Mouse (Mus musculus) heart, embryonic 15.5 days (tissue): ENCODE measurements at regions not wholly inside any gene's neighbourhood (a gene's known extent, or its start where the extent isn't known, plus 50 kb on each side); places are given as distances from the start of the nearest gene placed in this dataset.

ENCODE experiments used
- ATAC-seq: fragments of 200-750 bp; cut with Nextera tagmentation; replicated peaks from 2 replicates; pipeline ENCODE4 v1.8.0; 2017; ENCODE audit warnings: low read depth, moderate TSS enrichment; ENCODE audit not compliant: insufficient number of reproducible peaks, insufficient read depth, low FRiP score
- H3K27ac ChIP-seq: fragments of 300-500 bp; sonication (generic); 2 replicates; pipeline ENCODE4 v1.5.1; 2015; ENCODE audit warnings: mild to moderate bottlenecking, inconsistent platforms
- H3K27me3 ChIP-seq: fragments of 300-500 bp; sonication (generic); 2 replicates; pipeline ENCODE4 v1.6.1; 2015; ENCODE audit warnings: inconsistent platforms
- H3K36me3 ChIP-seq: fragments of 300-500 bp; sonication (generic); 2 replicates; pipeline ENCODE4 v1.6.1; 2015; ENCODE audit warnings: mild to moderate bottlenecking, inconsistent platforms
- H3K4me1 ChIP-seq: fragments of 300-500 bp; sonication (generic); replicated peaks from 2 replicates; pipeline ENCODE4 v1.6.1; 2015; ENCODE audit warnings: inconsistent platforms
- H3K4me2 ChIP-seq: fragments of 300-500 bp; sonication (generic); 2 replicates; pipeline ENCODE4 v1.6.1; 2015; ENCODE audit warnings: inconsistent platforms, mild to moderate bottlenecking, moderate library complexity
- H3K4me3 ChIP-seq: fragments of 300-500 bp; sonication (generic); 2 replicates; pipeline ENCODE4 v1.5.1; 2015; ENCODE audit warnings: mild to moderate bottlenecking, inconsistent platforms
- H3K9ac ChIP-seq: fragments of 300-500 bp; sonication (generic); 2 replicates; pipeline ENCODE4 v1.6.1; 2015; ENCODE audit warnings: mild to moderate bottlenecking, inconsistent platforms
- H3K9me3 ChIP-seq: fragments of 300-500 bp; sonication (generic); replicated peaks from 2 replicates; pipeline ENCODE4 v1.6.1; 2016; ENCODE audit warnings: inconsistent platforms
- WGBS: fragments of 180-500 bp; shearing (Covaris S2); methylation state at CpG from one replicate; pipeline ENCODE4 v1.1.7; 2015; ENCODE audit warnings: mixed read lengths; 5-methylcytosine and 5-hydroxymethylcytosine counted together

DNA sequence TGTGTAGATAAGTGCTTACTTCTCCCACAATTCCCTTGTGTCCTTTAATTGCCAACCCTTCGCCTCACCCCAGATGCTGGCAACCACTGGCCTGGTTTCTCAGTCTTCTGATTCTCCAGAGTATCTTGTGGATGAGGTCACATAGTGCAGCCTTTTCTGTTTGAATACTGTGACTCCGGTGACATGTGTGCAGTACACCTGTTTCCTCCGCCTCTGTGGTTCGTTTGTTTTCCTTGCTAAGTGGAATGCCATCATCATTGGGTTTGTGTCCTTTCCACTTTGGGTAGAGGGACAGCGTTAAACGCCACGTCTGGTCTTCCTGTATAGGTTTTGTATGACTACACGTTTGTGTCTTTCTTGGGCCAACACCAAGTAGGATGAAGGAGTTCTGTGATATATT is 224.9 kb downstream of the Pmp22 start:
- H3K9ac ChIP-seq = no peak overlapping the region
- ATAC-seq = no peak
- no peak overlapping the region for H3K4me2 ChIP-seq
- no peaks in the 10 kb centered on the region for H3K36me3 ChIP-seq
- 74% methylated on average over 8 of the region's 8 CpGs for WGBS
- peaks cover 9% of the 10 kb centered on the region for H3K4me1 ChIP-seq
- no peaks in the 10 kb centered on the region for H3K9me3 ChIP-seq
- no peak overlapping the region for H3K27ac ChIP-seq
- H3K27me3 ChIP-seq = no peaks in the 10 kb centered on the region
- H3K4me3 ChIP-seq = no peak overlapping the region

DNA sequence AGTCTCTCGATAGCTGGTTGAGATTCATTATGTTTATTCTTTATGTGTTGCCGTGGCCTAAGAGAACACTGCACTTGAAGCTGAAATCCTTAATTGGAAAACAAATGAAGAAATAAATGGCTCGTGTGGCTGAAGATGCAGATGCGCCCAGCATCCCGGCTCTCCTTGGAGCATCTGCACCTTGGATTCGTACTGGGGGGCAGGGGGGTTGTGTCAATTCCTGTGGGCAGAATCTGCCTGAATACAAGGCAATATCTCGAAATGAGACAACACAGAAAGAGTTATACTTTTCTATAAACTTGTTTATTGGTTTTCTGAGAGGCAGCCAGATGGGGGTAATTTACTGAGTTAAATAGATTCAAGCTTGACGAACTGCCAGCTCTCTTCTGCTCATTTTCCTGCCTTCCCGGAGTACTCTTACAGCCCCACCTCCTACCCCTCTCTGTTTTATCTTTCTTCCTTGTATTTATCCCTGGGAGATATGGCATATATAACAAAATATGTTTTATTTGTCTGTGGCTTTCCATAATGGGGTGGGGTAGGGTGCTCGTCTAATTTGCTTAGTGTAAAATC is 229.1 kb downstream of the Pmp22 start:
- Histone ChIP-seq H3K27me3 (no peaks in the 10 kb centered on the region), H3K9me3 (no peaks in the 10 kb centered on the region), H3K36me3 (no peaks in the 10 kb centered on the region), H3K4me2 (no peak overlapping the region), H3K27ac (no peak overlapping the region), H3K4me1 (no peaks in the 10 kb centered on the region; the same call in 1 of the 2 replicates), H3K9ac (no peak overlapping the region), H3K4me3 (no peak overlapping the region)
- ATAC-seq = no peak
- WGBS = 78% methylated on average over 10 of the region's 10 CpGs

DNA sequence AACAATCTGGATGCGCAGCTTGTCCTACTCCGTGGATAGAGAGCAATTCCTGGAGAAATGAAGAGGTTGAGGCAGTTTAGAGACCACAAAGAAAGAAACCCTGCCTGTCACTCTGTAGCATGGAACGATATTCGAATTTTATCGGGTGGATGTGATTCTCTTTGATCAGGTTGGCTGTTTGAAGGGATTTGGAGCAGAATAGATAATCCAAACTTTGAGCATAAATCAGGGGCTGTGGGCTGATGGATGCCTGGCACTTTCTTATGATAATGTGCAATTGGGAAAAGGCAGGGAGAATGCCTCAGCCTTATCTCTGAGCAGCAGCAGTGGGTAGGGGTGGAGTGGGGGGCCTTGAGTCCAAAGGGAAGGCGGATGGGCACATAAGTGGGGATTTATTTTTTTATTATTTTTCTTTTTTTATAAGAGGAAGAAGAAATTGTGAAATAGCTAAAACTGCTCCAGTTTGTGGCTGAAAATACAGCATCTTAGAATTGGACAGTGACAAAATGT is 239.0 kb downstream of the Pmp22 start:
- no peaks in the 10 kb centered on the region for H3K36me3 ChIP-seq

DNA sequence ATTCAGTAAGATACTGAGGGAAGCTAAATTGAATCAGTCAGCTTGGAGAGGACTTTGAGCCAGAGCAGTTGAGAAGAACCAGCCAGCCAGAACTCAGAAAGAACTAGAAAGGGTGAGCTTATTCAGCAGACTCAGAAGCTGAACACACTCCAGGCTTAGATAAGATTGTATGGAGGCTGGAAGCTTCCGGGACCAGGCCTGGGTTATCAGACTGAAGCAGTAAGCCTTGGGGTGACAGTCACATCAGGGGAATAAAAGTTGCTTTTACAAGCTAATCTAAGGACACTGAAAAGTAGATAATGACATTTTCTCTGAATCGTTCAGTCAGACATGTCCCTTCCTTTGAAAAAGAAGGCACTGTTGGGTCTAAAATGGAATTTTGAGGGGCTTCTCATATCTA is 240.7 kb downstream of the Pmp22 start:
- no peak overlapping the region for H3K4me2 ChIP-seq
- H3K9ac ChIP-seq = no peak overlapping the region
- no peak for ATAC-seq
- no peaks in the 10 kb centered on the region for H3K4me1 ChIP-seq
- WGBS = 37% methylated on average over 2 of the region's 2 CpGs
- H3K4me3 ChIP-seq = no peak overlapping the region
- H3K27me3 ChIP-seq = no peaks in the 10 kb centered on the region
- H3K27ac ChIP-seq = no peak overlapping the region
- no peaks in the 10 kb centered on the region for H3K36me3 ChIP-seq
- no peaks in the 10 kb centered on the region for H3K9me3 ChIP-seq

More for the DNA sequence above, 239.0 kb downstream of the Pmp22 start:
- Histone ChIP-seq H3K9ac (no peak overlapping the region), H3K4me1 (no peaks in the 10 kb centered on the region), H3K27ac (no peak overlapping the region), H3K27me3 (no peaks in the 10 kb centered on the region), H3K4me2 (no peak overlapping the region), H3K9me3 (no peaks in the 10 kb centered on the region), H3K4me3 (no peak overlapping the region)
- 77% methylated on average over 6 of the region's 6 CpGs for WGBS
- ATAC-seq = no peak

DNA sequence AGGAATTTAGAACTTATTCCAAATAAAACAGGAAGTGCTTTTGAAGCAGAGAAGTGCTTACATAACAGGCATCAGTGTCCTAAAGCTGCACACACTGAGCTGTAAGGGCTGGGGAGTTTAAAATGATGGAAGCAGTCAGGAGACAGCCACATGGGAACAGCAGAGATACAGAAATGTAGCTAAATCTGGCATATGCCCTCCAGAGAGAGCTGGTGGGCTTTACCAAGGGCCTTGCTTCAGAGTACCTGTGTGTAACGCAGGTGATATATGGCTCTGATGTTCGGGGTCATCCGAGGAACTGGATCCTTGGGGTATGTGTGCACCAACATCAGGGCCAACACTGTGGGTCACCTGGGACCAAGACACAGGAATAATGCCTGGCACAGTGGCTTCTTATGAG is 247.5 kb downstream of the Pmp22 start:
- Histone ChIP-seq H3K4me3 (no peak overlapping the region), H3K27me3 (no peaks in the 10 kb centered on the region), H3K4me1 (peaks cover 4% of the 10 kb centered on the region), H3K36me3 (no peaks in the 10 kb centered on the region), H3K4me2 (no peak overlapping the region), H3K27ac (0 out of 2 replicates have a peak overlapping the region, but pooled peaks have one; percentile 20), H3K9me3 (no peaks in the 10 kb centered on the region), H3K9ac (no peak overlapping the region)
- WGBS = 95% methylated on average over 3 of the region's 3 CpGs
- no peak for ATAC-seq

DNA sequence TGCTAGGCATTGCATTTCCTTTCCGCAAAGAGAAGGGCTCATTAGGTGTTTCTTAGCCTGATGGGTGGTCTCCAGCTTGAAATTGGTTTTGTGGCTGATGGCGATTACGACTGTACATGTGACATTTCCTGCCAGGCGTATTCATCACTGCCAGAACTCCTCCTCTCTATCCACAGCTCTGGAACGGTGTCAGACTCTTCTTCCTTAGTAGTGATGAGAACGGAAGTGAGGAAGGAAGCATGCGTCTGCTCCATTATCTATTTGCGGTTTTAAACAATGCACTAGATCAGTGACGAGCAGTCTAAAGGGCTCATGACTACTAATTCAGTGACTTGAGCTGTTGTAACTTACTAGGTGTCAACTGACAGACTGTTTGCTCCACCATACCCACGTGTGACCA is 248.2 kb downstream of the Pmp22 start:
- H3K4me3 ChIP-seq = no peak overlapping the region

DNA sequence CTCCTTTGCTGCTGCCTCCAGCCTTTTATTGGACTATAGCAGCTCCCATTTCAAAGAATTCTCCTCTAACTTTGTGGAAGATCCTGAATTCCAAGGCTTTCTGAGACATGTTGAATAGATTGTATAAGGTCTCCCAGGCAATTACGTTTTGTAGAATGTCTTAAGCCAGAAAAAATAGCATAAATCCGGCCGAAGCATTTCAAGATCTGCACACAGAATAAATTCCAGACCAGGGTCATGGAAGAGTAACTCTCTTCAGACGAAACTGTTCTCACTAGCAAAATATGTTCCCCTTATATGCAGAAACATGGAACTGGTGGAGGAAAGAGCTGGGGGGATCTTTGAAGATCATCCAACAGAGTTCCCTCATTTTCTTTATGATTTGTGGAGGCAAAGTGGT is 259.5 kb downstream of the Pmp22 start:
- no peak overlapping the region for H3K4me3 ChIP-seq
- 77% methylated on average over 4 of the region's 4 CpGs for WGBS
- H3K9me3 ChIP-seq = no peaks in the 10 kb centered on the region; the same call in 1 of the 2 replicates
- no peaks in the 10 kb centered on the region for H3K36me3 ChIP-seq
- no peak overlapping the region for H3K27ac ChIP-seq
- no peak overlapping the region for H3K4me2 ChIP-seq
- H3K9ac ChIP-seq = no peak overlapping the region
- ATAC-seq = no peak
- 0 out of 2 replicates have a peak, but pooled peaks cover 3% of the 10 kb centered on the region for H3K27me3 ChIP-seq
- H3K4me1 ChIP-seq = no peaks in the 10 kb centered on the region

More for the DNA sequence above, 248.2 kb downstream of the Pmp22 start:
- H3K36me3 ChIP-seq = no peaks in the 10 kb centered on the region
- no peak overlapping the region for H3K27ac ChIP-seq
- no peak overlapping the region for H3K9ac ChIP-seq
- no peak for ATAC-seq
- no peaks in the 10 kb centered on the region for H3K9me3 ChIP-seq
- no peaks in the 10 kb centered on the region for H3K27me3 ChIP-seq
- no peak overlapping the region for H3K4me2 ChIP-seq
- 48% methylated on average over 10 of the region's 10 CpGs for WGBS
- peaks cover 4% of the 10 kb centered on the region for H3K4me1 ChIP-seq

DNA sequence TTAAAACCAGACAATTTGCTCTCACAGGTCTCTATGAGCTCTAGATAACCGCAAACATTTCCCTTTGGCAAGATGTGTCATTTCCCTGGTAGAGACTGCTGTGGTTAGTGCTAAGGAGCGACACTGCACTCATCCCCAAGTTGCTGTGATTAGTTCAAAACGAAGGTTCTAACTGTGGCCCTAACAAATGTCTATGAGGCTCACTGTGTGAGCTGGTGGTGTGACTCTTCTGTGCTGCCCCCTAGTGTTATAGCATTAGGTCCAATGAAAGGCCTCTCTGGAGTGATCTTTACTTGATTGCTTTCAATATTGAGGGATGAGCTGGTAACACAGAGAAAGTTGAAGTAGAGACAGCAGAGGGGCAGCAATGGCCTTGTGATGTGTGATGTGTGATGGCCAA is 262.7 kb downstream of the Pmp22 start:
- 32% methylated on average over 3 of the region's 3 CpGs for WGBS
- H3K9ac ChIP-seq = no peak overlapping the region
- H3K4me1 ChIP-seq = no peaks in the 10 kb centered on the region
- no peak for ATAC-seq
- no peak overlapping the region for H3K4me2 ChIP-seq
- H3K9me3 ChIP-seq = no peaks in the 10 kb centered on the region; the same call in 1 of the 2 replicates
- H3K4me3 ChIP-seq = no peak overlapping the region
- H3K27ac ChIP-seq = no peak overlapping the region
- no peaks in the 10 kb centered on the region for H3K36me3 ChIP-seq
- H3K27me3 ChIP-seq = 0 out of 2 replicates have a peak, but pooled peaks cover 3% of the 10 kb centered on the region

DNA sequence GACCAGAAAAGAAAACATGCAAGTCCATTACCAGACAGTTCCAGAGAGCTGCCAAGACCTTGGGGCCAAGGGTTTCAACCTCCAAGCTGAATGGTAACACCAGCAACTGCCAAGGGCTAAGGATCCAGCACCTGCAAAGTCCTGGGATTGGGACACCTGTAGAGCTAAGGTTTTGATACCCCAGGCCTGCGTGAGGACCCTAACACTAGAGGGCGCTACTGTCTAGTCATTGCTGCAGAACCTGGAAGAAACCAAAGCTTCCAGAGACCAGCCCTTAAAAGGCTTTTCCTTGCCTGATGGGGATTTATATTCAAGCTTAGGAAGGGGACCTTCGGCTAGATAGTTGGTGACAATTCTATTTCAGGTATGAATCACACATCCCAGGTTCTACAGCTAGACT is 263.6 kb downstream of the Pmp22 start:
- 73% methylated on average over 3 of the region's 3 CpGs for WGBS
- no peak overlapping the region for H3K4me2 ChIP-seq

DNA sequence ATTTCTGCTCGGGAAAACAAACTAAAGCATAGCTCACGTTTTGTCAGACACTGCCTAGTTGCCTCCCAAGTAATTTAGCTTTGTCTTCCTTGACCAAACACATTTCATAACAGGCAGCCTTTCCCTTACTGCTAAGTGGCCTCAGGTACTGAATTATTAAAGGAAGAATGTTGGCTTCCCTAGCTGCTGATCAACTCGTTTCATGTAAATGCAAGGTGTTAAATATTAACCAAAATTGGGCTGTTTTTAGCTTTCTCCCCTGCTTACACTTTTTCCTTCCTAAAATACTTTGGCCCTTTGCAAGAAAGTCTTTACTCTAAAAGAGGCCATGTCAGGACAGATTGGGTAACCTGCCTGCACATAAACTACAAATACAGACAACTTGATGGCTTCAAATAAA is 265.4 kb downstream of the Pmp22 start:
- no peak overlapping the region for H3K27ac ChIP-seq
- 0 out of 2 replicates have a peak, but pooled peaks cover 3% of the 10 kb centered on the region for H3K27me3 ChIP-seq
- WGBS = 50% methylated on average over 3 of the region's 3 CpGs
- no peaks in the 10 kb centered on the region for H3K36me3 ChIP-seq
- H3K4me1 ChIP-seq = no peaks in the 10 kb centered on the region
- no peak overlapping the region for H3K9ac ChIP-seq
- ATAC-seq = no peak
- H3K4me3 ChIP-seq = no peak overlapping the region
- no peaks in the 10 kb centered on the region for H3K9me3 ChIP-seq
- H3K4me2 ChIP-seq = no peak overlapping the region

More for the DNA sequence above, 263.6 kb downstream of the Pmp22 start:
- Histone ChIP-seq H3K9ac (no peak overlapping the region), H3K36me3 (no peaks in the 10 kb centered on the region), H3K27ac (no peak overlapping the region), H3K4me1 (no peaks in the 10 kb centered on the region), H3K9me3 (no peaks in the 10 kb centered on the region), H3K27me3 (0 out of 2 replicates have a peak, but pooled peaks cover 3% of the 10 kb centered on the region), H3K4me3 (no peak overlapping the region)
- no peak for ATAC-seq

DNA sequence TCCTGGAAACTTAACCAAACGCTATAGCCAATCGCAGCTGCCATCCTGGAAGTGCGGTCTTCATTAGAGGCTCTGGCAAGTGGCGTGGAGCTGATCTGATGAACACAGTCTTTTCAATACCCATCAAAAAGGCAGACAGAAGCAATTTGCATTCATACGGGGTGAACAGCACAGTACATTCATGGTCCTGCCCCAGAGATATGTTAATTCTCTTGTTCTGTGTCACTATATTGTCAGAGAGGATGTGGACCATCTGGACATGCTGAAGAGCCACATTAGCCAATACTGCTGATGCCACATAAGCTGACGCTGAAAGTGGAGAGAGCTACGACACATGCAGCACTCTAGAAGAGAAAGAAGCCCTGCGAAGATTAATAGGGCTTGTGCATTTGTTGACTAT is 267.6 kb downstream of the Pmp22 start:
- 84% methylated on average over 8 of the region's 8 CpGs for WGBS
- no peak for ATAC-seq

DNA sequence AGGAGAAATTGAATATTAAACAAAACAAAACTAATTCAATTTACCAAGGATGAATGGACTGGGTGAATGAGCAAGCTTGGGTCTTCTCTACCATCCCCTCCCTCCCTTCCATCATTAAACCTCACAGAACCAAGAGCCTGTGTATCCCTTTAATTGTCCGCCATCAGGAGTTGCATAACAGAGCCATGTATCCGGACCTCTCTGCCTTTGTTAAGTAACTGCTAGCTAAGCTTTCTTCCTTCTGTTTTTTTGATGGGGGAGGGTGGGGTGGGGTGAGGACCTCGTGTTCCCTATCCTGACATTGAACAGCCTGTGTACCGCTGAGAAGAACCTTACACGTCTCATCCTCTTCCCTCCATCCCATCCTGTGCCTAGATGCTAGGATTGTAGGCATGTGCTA is 274.0 kb downstream of the Pmp22 start:
- Histone ChIP-seq H3K27me3 (peaks cover 19% of the 10 kb centered on the region), H3K9ac (no peak overlapping the region), H3K27ac (no peak overlapping the region), H3K36me3 (no peaks in the 10 kb centered on the region), H3K4me3 (no peak overlapping the region), H3K9me3 (no peaks in the 10 kb centered on the region), H3K4me2 (no peak overlapping the region), H3K4me1 (no peaks in the 10 kb centered on the region)
- WGBS = 62% methylated on average over 5 of the region's 5 CpGs
- ATAC-seq = no peak

More for the DNA sequence above, 267.6 kb downstream of the Pmp22 start:
- Histone ChIP-seq H3K4me1 (no peaks in the 10 kb centered on the region), H3K9ac (no peak overlapping the region), H3K27ac (no peak overlapping the region), H3K4me2 (no peak overlapping the region), H3K4me3 (no peak overlapping the region), H3K9me3 (no peaks in the 10 kb centered on the region), H3K27me3 (no peaks in the 10 kb centered on the region), H3K36me3 (no peaks in the 10 kb centered on the region)
